Mouse (Mus musculus) left cerebral cortex, postnatal 4 days (tissue): ENCODE measurements at regions not wholly inside any gene's neighbourhood (a gene's known extent, or its start where the extent isn't known, plus 50 kb on each side); places are given as distances from the start of the nearest gene placed in this dataset.

Source experiments
- DNase-seq: peaks from one replicate; pipeline ENCODE4 v3.0.0-alpha.2; 2022
- intact Hi-C: fragments of 180-260 bp; cut with DNase I; formaldehyde crosslinking; loops from one replicate; pipeline ENCODE4 v1.15.1; 2025

GRCm38 (mm10) chr12:109864826-109865225 is 264.7 kb upstream of the Rtl1 start:
- intact Hi-C loops: no loop called here

GRCm38 (mm10) chr12:109871021-109871420 is 270.9 kb upstream of the Rtl1 start:
- DNase-seq: peak; percentile 22
- intact Hi-C loops: no loop called here

More at GRCm38 (mm10) chr12:109864826-109865225, 264.7 kb upstream of the Rtl1 start:
- no peak for DNase-seq

GRCm38 (mm10) chr12:109874466-109874865 is 274.3 kb upstream of the Rtl1 start:
- no peak for DNase-seq
- intact Hi-C loops: no loop called here

- no peak for DNase-seq
- intact Hi-C loops: no loop called here
Observed at GRCm38 (mm10) chr12:109881108-109881507, 281.0 kb upstream of the Rtl1 start.

GRCm38 (mm10) chr12:109891206-109891605 is 291.1 kb upstream of the Rtl1 start:
- no peak for DNase-seq
- intact Hi-C loops: no loop called here

- no peak for DNase-seq
- intact Hi-C loops: no loop called here
Observed at GRCm38 (mm10) chr12:109892834-109893233, 292.7 kb upstream of the Rtl1 start.

- peak; percentile 37 for DNase-seq
- intact Hi-C loops: no loop called here
Observed at GRCm38 (mm10) chr12:109893657-109894056, 293.5 kb upstream of the Rtl1 start.

GRCm38 (mm10) chr12:109895389-109895788 is 295.3 kb upstream of the Rtl1 start:
- DNase-seq: no peak
- intact Hi-C loops: no loop called here

GRCm38 (mm10) chr12:109896397-109896796 is 296.3 kb upstream of the Rtl1 start:
- intact Hi-C loops: no loop called here
- no peak for DNase-seq

GRCm38 (mm10) chr12:109896906-109897305 is 296.8 kb upstream of the Rtl1 start:
- intact Hi-C loops: no loop called here
- no peak for DNase-seq

GRCm38 (mm10) chr12:109897861-109898385 is 297.8 kb upstream of the Rtl1 start:
- intact Hi-C loops: no loop called here
- no peak for DNase-seq

- DNase-seq: no peak
Observed at GRCm38 (mm10) chr12:109899420-109899819, 299.3 kb upstream of the Rtl1 start.

GRCm38 (mm10) chr12:109910966-109911495 is 310.9 kb upstream of the Rtl1 start:
- intact Hi-C loops: no loop called here
- DNase-seq: peak; percentile 33

More at GRCm38 (mm10) chr12:109899420-109899819, 299.3 kb upstream of the Rtl1 start:
- intact Hi-C loops: no loop called here

- no peak for DNase-seq
- intact Hi-C loops: no loop called here
Observed at GRCm38 (mm10) chr12:109911506-109911905, 311.4 kb upstream of the Rtl1 start.

GRCm38 (mm10) chr12:109917761-109918160 is 317.6 kb upstream of the Rtl1 start:
- DNase-seq: no peak
- intact Hi-C loops: no loop called here

GRCm38 (mm10) chr12:109918901-109919300 is 318.8 kb upstream of the Rtl1 start:
- DNase-seq: no peak
- intact Hi-C loops: no loop called here

GRCm38 (mm10) chr12:109922111-109922510 is 322.0 kb upstream of the Rtl1 start:
- no peak for DNase-seq
- intact Hi-C loops: no loop called here

- intact Hi-C loops: no loop called here
- peak; percentile 35 for DNase-seq
Observed at GRCm38 (mm10) chr12:109925866-109926265, 325.7 kb upstream of the Rtl1 start.

- DNase-seq: no peak
- intact Hi-C loops: no loop called here
Observed at GRCm38 (mm10) chr12:109926643-109927042, 326.5 kb upstream of the Rtl1 start.

GRCm38 (mm10) chr12:109946179-109946578 is 332.7 kb upstream of the Dio3 start:
- DNase-seq: no peak
- intact Hi-C loops: no loop called here

GRCm38 (mm10) chr12:109946936-109947335 is 331.9 kb upstream of the Dio3 start:
- DNase-seq: no peak
- intact Hi-C loops: no loop called here

GRCm38 (mm10) chr12:109947886-109948433 is 330.9 kb upstream of the Dio3 start:
- intact Hi-C loops: no loop called here
- DNase-seq: no peak
